In the genomic region with DNA sequence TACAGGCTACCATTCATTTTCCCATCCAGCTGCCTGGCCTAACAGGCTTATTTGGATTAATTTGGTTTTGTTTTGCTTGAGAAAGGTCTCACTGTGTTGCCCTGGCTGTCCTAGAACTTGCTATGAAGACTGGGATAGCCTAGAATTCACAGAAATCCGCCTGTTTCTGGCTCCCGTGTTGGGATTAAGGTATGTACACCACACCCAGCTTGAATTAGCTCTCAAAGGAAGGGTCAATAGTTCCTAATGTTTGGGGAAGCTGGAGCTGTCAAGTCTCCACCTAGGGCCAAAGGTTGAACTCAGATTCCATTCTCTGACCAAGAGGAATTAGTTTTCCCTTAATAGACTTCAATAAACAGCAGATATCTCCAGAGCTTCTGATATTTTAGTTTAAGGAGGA, we compare ENCODE assay signal across 23 mouse cellular contexts.
"Had no signal": no experiment of that assay in that cellular context is flagged by ENCODE, and none has a peak within 500 bp of the region (broad histone marks: within the 10 kb centered on the region; RNA-seq: fewer than 3 reads in every experiment).

No protein-coding gene starts in this region.

- H3K4me1 ChIP-seq: limb, embryonic 13.5 days had no signal

- DNase-seq: kidney, adult 2 months; kidney, postnatal 25 days; layer of hippocampus, adult 9-11 months; layer of hippocampus, postnatal 36 days; liver; liver, postnatal 0 days; lung, embryonic 14.5 days; midbrain, embryonic 14.5 days; right cerebral cortex, adult 18-20 months; right cerebral cortex, postnatal 14 days; right cerebral cortex, postnatal 4 days; thymus, adult 2 months; thymus, postnatal 14 days; thymus, postnatal 4 days had no signal

- H3K9me3 ChIP-seq: limb, embryonic 10.5 days; limb, embryonic 13.5 days had no signal

- H3K9ac ChIP-seq: limb, embryonic 13.5 days; liver, embryonic 14.5 days; liver, postnatal 0 days; lung, embryonic 14.5 days had no signal

- ATAC-seq: liver, postnatal 0 days; lung, postnatal 0 days had no signal

- H3K27ac ChIP-seq: kidney, postnatal 0 days; layer of hippocampus, adult 2 months; left cerebral cortex, adult 2 months; limb, embryonic 10.5 days; limb, embryonic 13.5 days; liver, embryonic 14.5 days; macrophage; stomach, postnatal 0 days had no signal

- H3K4me3 ChIP-seq: layer of hippocampus, adult 2 months; left cerebral cortex, adult 2 months; limb, embryonic 10.5 days; limb, embryonic 13.5 days had no signal

- H3K36me3 ChIP-seq: limb, embryonic 10.5 days; limb, embryonic 13.5 days had no signal

- H3K4me2 ChIP-seq: limb, embryonic 13.5 days; lung, embryonic 14.5 days had no signal
